Mouse (Mus musculus): ENCODE measurements around the gene Mylk. TPM values are rescaled to one million over a fixed set of nuclear protein-coding genes. Genes with fewer than 3 reads are reported as not detected.

The Mylk gene
- total and polyA plus RNA-seq, 3 experiments, result 0.04 to 0.10 TPM; not detected in 1

DNA sequence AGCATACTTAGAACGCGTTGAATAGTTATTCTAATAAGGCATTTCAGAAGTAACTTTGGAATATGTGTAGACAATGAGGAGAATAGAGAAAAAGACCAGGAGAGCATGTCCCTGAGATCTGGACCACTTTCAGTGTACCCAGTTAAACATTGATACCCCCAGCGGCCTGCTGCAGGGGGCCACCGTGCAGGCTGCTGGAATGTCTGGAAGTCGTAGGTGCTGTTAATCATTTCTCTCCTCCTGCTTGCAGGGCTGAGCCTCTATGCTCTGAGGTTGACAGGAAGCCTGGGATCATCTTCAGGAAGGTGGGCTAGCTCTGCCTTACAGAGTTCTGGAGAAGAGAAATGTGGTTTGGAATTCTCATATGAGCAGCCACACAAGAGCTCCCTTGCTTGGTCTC is 112.6 kb downstream of the Mylk start:
- Histone ChIP-seq H3K79me2 (replicated peaks; ENCODE audit: control insufficient read depth, extremely low read depth, insufficient read depth, poor library complexity, severe bottlenecking) (no peaks in the 10 kb centered on the region), H3K36me3 (replicated peaks in 1 of 2; ENCODE audit: control insufficient read depth in 1 of 2, insufficient read depth in 1 of 2, low read length in 1 of 2) (no peaks in the 10 kb centered on the region), H3K27me3 (replicated peaks) (peaks cover 91% of the 10 kb centered on the region), H3K4me1 (ENCODE audit: control insufficient read depth in 1 of 2, insufficient read depth in 2 of 2) (no peaks in the 10 kb centered on the region; a peak in 1 of 4 replicates), H3K9ac (ENCODE audit: insufficient read depth, low read depth) (no peak overlapping the region), H3K27ac (ENCODE audit: insufficient read depth, low read depth) (no peak overlapping the region), H3K4me2 (ENCODE audit: insufficient read depth, low read depth, poor library complexity, severe bottlenecking) (no peak overlapping the region), H3K9me3 (replicated peaks; ENCODE audit: low read length) (no peaks in the 10 kb centered on the region), H3K4me3 (replicated peaks in 1 of 3; ENCODE audit: low read depth in 2 of 3, low read length in 2 of 3, poor library complexity in 1 of 3) (no peak overlapping the region)
- no peak for DNase-seq (ENCODE audit: extremely low read depth)
- no peak for TF ChIP-seq ELF1 (IDR thresholded peaks at IDR 0.05; ENCODE audit: low read depth, low read length)
- TF ChIP-seq CHD2 (IDR thresholded peaks at IDR 0.05; ENCODE audit: low read length), result no peak
- TF ChIP-seq HCFC1 (IDR thresholded peaks at IDR 0.05; ENCODE audit: low read depth, low read length), result no peak
- no peak for TF ChIP-seq PAX5 (IDR thresholded peaks at IDR 0.05; ENCODE audit: low read length)
- no peak for TF ChIP-seq MYC (IDR thresholded peaks at IDR 0.05; ENCODE audit: low read depth, low read length)
- no peak for TF ChIP-seq JUN (IDR thresholded peaks at IDR 0.05; ENCODE audit: insufficient read depth, low read depth, low read length)
- no peak for TF ChIP-seq ZNF384 (IDR thresholded peaks at IDR 0.05; ENCODE audit: low read depth, low read length)
- no peak for TF ChIP-seq JUND (conservative IDR thresholded peaks at IDR 0.05; ENCODE audit: low read depth, low read length)
- no peak for TF ChIP-seq MAZ (IDR thresholded peaks at IDR 0.05; ENCODE audit: low read depth, low read length)
- no peak for TF ChIP-seq MAX (IDR thresholded peaks at IDR 0.05; ENCODE audit: low read length)
- no peak for TF ChIP-seq KAT2A (IDR thresholded peaks at IDR 0.05; ENCODE audit: insufficient replicate concordance, low read length)
- TF ChIP-seq USF1 (IDR thresholded peaks at IDR 0.05; ENCODE audit: low read depth, low read length), result no peak
- no peak for TF ChIP-seq ETS1 (conservative IDR thresholded peaks at IDR 0.05; ENCODE audit: low read depth, low read length)
- no peak for TF ChIP-seq SMC3 (IDR thresholded peaks at IDR 0.05; ENCODE audit: low read depth, low read length)
- TF ChIP-seq MAFK (IDR thresholded peaks at IDR 0.05; ENCODE audit: insufficient replicate concordance, low read length), result no peak
- no peak for TF ChIP-seq CHD1 (IDR thresholded peaks at IDR 0.05; ENCODE audit: low read depth, low read length)
- no peak for TF ChIP-seq IRF4 (IDR thresholded peaks at IDR 0.05; ENCODE audit: low read depth, low read length)
- TF ChIP-seq GABPA (IDR thresholded peaks at IDR 0.05; ENCODE audit: insufficient replicate concordance, low read depth, low read length), result no peak
- TF ChIP-seq TCF12 (IDR thresholded peaks at IDR 0.05; ENCODE audit: low read depth, low read length), result no peak
- dilution Hi-C loops (cut with MboI; ENCODE audit: extremely low pct_ligation_motif_present, extremely low pct_unique_long_range_greater_than_20kb, low sequenced_read_pairs) (no loop called here), in situ Hi-C loops (cut with MboI; ENCODE audit: low pct_ligation_motif_present, low pct_unique_long_range_greater_than_20kb, low sequenced_read_pairs) (no loop called here)

- dilution Hi-C loops (cut with MboI; ENCODE audit: extremely low pct_ligation_motif_present, extremely low pct_unique_long_range_greater_than_20kb, low sequenced_read_pairs), result no loop called here
- H3K4me1 ChIP-seq (ENCODE audit: control insufficient read depth in 1 of 2, insufficient read depth in 2 of 2), result no peaks in the 10 kb centered on the region; a peak in 1 of 4 replicates
- H3K4me3 ChIP-seq (replicated peaks in 1 of 3; ENCODE audit: low read depth in 2 of 3, low read length in 2 of 3, poor library complexity in 1 of 3), result no peak overlapping the region
- H3K79me2 ChIP-seq (replicated peaks; ENCODE audit: control insufficient read depth, extremely low read depth, insufficient read depth, poor library complexity, severe bottlenecking), result no peaks in the 10 kb centered on the region
- H3K4me2 ChIP-seq (ENCODE audit: insufficient read depth, low read depth, poor library complexity, severe bottlenecking), result no peak overlapping the region
- H3K9me3 ChIP-seq (replicated peaks; ENCODE audit: low read length), result no peaks in the 10 kb centered on the region
- H3K36me3 ChIP-seq (replicated peaks in 1 of 2; ENCODE audit: control insufficient read depth in 1 of 2, insufficient read depth in 1 of 2, low read length in 1 of 2), result no peaks in the 10 kb centered on the region
- in situ Hi-C loops (cut with MboI; ENCODE audit: low pct_ligation_motif_present, low pct_unique_long_range_greater_than_20kb, low sequenced_read_pairs), result no loop called here
- H3K9ac ChIP-seq (ENCODE audit: insufficient read depth, low read depth), result no peak overlapping the region
- peaks cover 91% of the 10 kb centered on the region for H3K27me3 ChIP-seq (replicated peaks)
- DNase-seq (ENCODE audit: extremely low read depth), result no peak
- no peak overlapping the region for H3K27ac ChIP-seq (ENCODE audit: insufficient read depth, low read depth)
- no peak for TF ChIP-seq MXI1 (IDR thresholded peaks at IDR 0.05; ENCODE audit: low read depth, low read length)
- TF ChIP-seq JUND (conservative IDR thresholded peaks at IDR 0.05; ENCODE audit: low read depth, low read length), result no peak
- TF ChIP-seq HCFC1 (IDR thresholded peaks at IDR 0.05; ENCODE audit: low read depth, low read length), result no peak
- TF ChIP-seq ELF1 (IDR thresholded peaks at IDR 0.05; ENCODE audit: low read depth, low read length), result no peak
- no peak for TF ChIP-seq CTCF (conservative IDR thresholded peaks at IDR 0.05 in 1 of 2, IDR thresholded peaks at IDR 0.05 in 1 of 2; ENCODE audit: low read depth in 2 of 2, low read length in 2 of 2)
- TF ChIP-seq TBP (conservative IDR thresholded peaks at IDR 0.05; ENCODE audit: low read depth, low read length), result no peak
- no peak for TF ChIP-seq POLR2A (IDR thresholded peaks at IDR 0.05; ENCODE audit: low read depth, low read length)
- no peak for TF ChIP-seq JUN (IDR thresholded peaks at IDR 0.05; ENCODE audit: insufficient read depth, low read depth, low read length)
These were observed 115.8 kb downstream of the Mylk start for GRCm38 (mm10) chr16:34860761-34861160.

Data from CH12.LX (cell line).